Mouse (Mus musculus): ENCODE data around the gene Dock6.

The Dock6 gene

GRCm38 (mm10) chr9:21846755-21847341 lies 5.6 kb downstream of the Dock6 start:
- DNase-seq (ENCODE audit: low read depth) = no peak

DNA sequence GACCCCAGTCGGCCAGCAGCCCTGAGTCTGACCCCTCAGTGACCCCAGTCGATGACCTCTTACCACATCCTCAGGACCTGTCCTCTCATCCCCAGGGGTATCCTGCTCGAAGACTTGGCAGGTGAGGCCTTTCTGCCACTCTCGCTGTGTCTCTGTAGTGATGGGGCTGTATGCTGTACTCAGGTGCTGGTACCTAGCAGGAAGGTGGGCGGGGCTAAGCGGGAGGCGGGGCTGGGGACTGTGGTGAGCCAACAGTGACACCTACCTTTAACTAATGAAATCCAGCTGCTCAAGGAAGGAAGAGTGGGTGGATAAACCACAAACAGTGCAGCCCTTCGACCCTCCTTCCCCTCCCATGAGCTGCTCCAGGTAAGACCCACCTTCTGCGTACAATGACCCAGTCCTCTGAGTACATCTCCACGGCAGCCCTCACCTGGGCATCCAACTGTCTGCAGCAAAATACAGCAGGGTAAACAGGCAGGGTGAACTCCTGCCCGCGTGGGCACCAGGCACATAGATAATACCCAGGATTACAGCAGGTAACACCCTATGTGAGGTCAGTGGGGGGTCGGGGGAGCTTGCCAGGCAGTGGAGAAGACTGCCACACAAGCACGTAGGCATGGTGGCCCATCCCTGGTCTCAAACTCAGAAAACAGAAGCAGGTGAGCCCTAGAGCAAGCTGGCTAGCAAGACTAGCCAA lies 6.9 kb downstream of the Dock6 start:
- no peak for DNase-seq (ENCODE audit: low read depth)

DNA sequence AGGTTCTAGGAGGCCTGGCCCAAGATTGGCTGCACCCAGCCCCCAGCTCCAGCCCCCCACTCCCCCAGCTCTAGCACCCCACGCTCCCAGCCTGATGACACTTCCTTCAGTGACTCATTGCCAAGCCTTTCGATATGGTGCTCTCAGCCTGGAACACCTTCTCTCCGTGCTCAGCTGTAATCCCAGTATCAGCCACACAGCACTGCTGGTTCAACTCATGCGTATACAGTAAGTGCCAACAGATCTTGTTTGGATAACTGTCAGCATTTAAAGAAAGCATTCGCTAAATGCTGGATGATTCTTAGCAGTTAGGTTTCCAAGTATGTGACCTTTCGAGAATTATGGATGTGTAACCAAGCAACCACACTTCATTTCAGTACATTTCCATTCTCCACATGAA lies 9.3 kb downstream of the Dock6 start:
- DNase-seq (ENCODE audit: low read depth) = no peak

DNA sequence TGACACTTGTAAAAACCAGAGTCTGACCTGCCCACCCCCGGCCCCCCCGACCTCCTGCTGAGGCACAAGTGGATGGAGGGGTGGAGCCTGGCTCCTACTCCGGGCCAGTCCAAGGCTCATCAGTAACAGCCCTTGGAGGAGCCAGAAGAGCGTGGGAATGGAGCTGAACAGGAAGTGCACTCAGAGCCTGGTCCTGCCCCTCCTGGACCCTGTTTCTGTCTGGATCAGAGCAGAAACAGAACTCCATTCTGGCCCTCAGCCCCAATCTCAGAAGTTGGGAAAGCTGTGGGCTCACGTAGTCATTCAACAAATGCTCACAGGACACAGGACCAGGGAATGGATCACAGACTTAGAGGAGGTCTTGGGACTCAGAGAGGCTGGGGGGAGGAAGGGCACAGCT lies 10.0 kb downstream of the Dock6 start:
- no peak for DNase-seq (ENCODE audit: low read depth)

GRCm38 (mm10) chr9:21841340-21841739 lies 11.1 kb downstream of the Dock6 start:
- DNase-seq (ENCODE audit: low read depth) = no peak

DNA sequence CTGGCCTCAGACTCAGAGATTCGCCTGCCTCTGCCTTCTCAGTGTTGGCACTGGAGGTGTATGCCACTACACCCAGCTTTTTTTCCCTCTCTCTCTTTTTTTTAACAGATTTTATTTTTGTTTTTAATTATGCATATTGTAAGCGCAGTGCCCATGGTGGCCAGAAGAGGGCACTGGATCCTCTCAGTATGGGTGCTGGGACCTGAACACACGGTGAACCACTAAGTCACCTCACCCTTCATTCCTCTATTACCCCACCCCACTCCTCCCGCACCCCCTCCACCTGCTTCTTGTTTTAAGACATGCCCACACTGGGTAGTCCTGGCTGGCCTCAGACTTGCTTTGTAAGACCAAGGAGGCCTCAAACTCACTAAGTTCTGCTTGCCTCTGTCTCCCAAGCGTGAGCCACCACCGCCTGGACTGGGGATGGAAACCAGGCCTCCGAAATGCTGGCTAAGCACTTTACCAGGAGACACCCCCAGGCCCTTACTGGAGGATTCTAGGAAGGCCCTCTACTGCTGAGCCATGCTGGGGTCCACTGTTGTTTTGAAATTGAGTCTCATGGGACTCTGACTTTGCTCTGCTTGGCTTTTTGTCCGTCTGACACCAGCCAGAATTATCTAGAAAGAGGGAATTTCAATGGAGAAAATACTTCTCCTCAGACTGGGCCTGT lies 12.2 kb downstream of the Dock6 start:
- peak; percentile 65 for DNase-seq (ENCODE audit: low read depth)

GRCm38 (mm10) chr9:21837690-21838089 lies 14.7 kb downstream of the Dock6 start:
- DNase-seq (ENCODE audit: low read depth) = no peak

GRCm38 (mm10) chr9:21835258-21835912 lies 17.1 kb downstream of the Dock6 start, which contains the start of gene Angptl8:
Angptl8 (plus strand) TSS chr9:21835510.
- DNase-seq (ENCODE audit: low read depth) = no peak

- DNase-seq (ENCODE audit: low read depth) = no peak
Measured at GRCm38 (mm10) chr9:21831558-21832240, 20.7 kb downstream of the Dock6 start.

DNA sequence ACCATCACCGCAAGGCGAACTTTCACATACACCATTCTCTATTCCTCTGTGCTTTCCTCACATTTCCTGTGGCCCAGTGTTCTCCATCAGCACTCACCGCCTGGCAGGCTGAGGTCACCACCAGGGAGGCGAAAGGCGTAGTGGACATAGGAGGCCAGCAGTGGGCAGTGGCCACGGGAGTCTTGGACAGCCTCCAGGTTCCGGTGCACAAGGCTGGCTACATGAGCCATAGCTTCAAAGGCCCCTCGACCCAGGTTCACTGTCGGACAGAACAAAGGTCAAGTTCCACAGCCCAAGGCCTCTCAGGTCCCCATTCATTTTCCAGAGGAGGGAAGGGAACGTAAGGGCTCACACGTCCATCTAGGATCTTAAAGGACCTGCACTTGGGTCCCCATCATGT lies 21.5 kb downstream of the Dock6 start:
- DNase-seq (ENCODE audit: low read depth) = no peak

- no peak for DNase-seq (ENCODE audit: low read depth)
Measured at GRCm38 (mm10) chr9:21830461-21830850, 22.0 kb downstream of the Dock6 start.

DNA sequence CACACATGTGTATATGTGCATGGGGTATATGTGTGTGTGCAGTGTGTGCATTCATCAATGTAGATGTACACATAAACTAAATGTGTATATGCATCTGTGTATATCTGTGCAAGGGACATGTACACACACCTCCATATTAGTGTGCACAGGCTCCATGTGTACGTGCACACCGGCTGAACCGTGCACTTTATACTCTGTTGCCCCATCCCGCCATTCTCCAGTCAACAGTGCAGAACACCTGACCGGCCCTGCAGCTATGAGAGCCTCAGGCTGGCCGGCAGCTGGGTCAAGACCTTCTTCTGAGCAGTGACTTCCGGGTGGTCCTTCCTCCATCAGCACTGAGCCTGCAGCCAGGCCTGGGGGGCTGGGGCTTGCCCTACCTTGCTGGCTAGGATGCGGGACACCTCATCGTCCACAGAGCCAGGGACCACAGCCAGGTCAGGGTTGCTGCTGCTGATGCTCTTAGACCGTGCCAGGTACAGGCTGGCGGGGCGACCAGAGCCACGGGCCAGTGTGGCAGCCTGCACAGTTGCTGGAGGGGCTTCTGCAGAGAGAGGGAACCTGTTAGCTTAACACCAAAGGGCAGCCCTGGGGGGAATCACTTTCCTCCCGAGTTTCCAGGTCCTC lies 22.5 kb downstream of the Dock6 start:
- DNase-seq (ENCODE audit: low read depth) = no peak

DNA sequence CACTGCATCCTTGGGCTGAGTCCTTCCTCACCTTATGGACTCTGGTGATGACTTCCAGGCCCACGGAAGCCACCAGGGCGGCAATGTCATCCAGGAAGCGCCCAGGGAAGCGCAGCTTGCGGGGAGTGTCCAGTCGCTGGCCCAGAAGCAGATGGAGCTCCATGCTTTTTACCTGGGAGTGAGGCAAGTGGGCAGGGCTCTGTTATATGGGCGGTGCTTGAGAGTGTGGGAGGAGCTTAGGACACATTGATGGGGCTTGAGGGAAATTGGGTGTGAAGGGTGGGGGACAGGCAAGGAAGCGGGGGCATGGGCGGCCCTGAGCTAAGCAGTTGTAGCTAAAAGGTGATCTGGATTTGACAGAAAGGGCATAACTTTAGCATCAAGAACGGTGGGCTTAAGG lies 28.1 kb downstream of the Dock6 start:
- no peak for DNase-seq (ENCODE audit: low read depth)

DNA sequence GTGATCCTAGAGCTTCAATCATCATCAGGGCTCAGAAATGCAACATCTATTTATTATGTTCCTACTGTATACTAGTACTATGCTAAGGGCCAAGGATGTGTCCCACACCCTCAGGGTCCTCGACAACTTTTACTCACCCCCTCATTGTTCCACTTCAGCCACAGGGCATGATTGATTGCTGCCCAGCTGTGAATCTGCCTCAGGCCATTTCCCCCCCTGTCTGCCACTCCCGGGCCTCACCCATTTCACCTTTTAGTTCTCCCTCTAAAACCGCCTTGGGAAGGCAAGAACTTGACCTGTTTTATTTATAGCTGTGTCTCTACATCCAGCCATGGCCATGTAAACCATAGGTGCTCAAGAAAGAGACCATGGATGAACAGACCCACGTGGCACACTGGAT lies 28.5 kb downstream of the Dock6 start:
- DNase-seq (ENCODE audit: low read depth) = no peak

GRCm38 (mm10) chr9:21822686-21823085 lies 29.7 kb downstream of the Dock6 start:
- no peak for DNase-seq (ENCODE audit: low read depth)

DNA sequence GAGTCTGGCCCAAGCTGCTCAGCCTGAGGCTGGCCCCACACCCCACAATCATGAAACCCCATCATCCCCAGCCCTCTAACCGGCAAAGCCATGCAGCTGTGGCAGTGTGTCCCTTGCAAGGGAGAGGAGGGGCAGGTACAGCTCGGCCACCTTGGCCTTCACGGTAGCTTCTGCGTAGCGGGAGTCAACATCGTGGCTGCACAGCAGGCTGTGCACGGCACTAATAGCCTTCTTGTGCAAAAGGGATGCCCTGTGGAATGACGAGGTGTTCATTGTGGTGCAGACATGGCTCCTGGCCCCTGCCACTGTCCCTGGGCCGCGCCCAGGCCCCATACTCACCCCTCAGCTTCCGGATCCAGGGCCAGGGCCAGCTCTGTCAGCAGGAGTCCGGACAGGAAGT lies 32.3 kb downstream of the Dock6 start:
- no peak for DNase-seq (ENCODE audit: low read depth)

- DNase-seq (ENCODE audit: low read depth) = no peak
Measured at GRCm38 (mm10) chr9:21819181-21819729, 33.2 kb downstream of the Dock6 start.

DNA sequence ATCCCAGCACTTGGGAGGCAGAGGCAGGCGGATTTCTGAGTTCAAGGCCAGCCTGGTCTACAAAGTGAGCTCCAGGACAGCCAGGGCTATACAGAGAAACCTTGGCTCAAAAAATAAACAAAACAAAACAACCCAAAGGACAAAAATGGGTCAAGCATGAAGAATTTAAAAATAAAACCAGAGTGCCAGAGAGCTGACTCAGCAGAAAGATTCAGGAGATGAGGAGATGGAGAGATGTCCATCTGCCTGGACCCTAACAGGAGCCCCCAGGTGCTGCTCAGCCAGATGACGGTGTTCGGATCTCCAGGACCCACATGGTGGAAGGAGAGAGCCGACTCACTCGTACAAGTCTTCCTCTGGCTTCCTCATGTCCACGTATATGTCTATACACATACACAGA lies 33.9 kb downstream of the Dock6 start:
- no peak for DNase-seq (ENCODE audit: low read depth)

GRCm38 (mm10) chr9:21818125-21818524 lies 34.3 kb downstream of the Dock6 start:
- no peak for DNase-seq (ENCODE audit: low read depth)

DNA sequence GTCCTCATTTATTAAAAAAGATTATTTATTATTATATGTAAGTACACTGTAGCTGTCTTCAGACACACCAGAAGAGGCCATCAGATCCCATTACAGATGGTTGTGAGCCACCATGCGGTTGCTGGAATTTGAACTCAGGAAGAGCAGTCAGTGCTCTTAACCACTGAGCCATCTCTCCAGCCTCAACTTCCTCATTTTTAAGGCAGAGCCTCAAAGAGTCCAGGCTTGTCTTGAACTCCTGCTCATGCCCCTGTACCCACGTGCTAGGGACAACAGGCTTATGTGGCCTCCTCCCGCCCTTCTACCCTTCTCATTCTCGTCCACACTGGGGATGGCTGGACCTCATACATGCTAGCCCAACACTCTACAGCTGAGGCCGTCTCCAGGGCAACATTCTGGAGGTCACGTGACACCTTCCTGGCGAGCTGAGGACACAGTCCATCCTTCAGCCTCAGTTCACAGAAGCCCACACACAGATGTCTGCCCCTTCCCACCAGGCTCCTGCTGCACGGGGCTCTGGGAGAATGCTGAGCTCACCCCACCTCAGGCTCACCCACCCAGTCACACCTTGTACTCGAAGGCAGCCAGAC lies 35.6 kb downstream of the Dock6 start:
- no peak for DNase-seq (ENCODE audit: low read depth)

DNA sequence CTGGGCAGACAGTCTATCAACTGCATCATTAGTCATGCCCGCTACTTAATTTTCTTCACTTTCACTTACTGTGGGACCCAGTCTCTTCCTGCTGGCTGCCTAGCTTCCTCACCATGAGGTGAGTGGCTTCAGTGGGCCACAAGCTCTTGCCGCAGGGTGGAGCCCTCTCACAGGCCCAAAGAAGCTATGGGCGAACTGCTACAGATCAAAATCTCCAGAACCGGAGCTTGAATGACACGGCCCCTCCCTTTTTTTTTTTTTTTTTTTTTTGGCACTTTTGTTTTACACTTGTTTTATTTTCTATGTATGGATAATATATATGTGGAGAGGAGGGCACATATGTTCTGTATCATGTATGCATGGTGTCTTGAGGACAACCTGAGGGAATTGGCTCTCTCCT lies 41.3 kb downstream of the Dock6 start:
- no peak for DNase-seq (ENCODE audit: low read depth)
